Mouse (Mus musculus): ENCODE data around the gene Pgs1. TPM values are rescaled to one million over a fixed set of nuclear protein-coding genes. Genes with fewer than 3 reads are reported as not detected.

The Pgs1 gene
- total and polyA plus RNA-seq, 3 experiments, result 17.9 to 21.8 (median 18.1) TPM

DNA sequence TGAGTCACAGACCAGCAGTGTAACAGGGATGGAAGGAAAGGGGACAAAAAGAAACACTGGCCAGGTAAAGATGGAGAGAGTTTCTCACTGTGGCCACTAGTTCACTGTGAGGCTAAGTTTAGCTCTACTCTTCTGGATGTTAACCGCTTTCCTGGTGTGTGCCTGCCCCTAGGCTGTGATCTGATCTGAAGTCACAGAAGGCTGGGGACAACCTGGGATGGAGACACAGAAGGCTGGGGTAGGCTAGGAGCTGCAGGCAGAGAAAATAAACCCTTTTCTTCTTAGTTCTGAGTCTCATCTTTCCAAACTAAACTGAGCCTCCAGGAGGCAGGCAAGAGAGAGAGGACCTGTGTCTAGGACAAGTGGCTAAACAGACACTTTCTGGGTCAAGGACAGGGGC lies 21.8 kb upstream of the Pgs1 start:
- Histone ChIP-seq H3K4me1 (ENCODE audit: control insufficient read depth, insufficient read depth, low read length) (peaks cover 31% of the 10 kb centered on the region), H3K36me3 (ENCODE audit: control insufficient read depth, insufficient read depth, low read length) (no peaks in the 10 kb centered on the region)

DNA sequence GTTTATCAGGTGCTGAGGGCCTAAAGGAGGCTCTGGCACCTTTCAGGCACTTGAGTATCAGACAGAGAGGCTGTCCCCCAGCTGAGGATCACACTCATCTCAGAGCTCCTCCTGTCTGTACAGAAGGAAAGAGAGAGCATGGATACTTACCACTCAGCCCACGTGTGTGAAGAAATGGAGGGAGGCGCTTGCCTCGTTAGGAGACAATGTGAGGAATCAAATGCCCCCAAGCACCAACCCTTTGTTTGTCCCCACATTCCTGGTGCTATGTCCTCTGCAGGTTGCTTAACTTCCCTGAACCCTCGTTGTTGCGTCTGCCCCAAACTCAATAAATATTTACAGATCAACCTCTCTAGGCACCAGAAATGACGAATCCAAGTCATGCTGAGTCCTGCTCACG lies 21.0 kb upstream of the Pgs1 start:
- DNase-seq, result no peak
- intact Hi-C loops (cut with DNase I), result no loop called here
- Histone ChIP-seq H3K27ac (no peak overlapping the region; the same call in 1 of the 2 replicates), H3K4me3 (no peak overlapping the region), H3K9ac (ENCODE audit: low read depth, low read length) (no peak overlapping the region), H3K4me1 (ENCODE audit: control insufficient read depth, insufficient read depth, low read length) (peaks cover 25% of the 10 kb centered on the region), H3K27me3 (ENCODE audit: control insufficient read depth, insufficient read depth, low read length) (no peaks in the 10 kb centered on the region), H3K36me3 (ENCODE audit: control insufficient read depth, insufficient read depth, low read length) (no peaks in the 10 kb centered on the region), H3K79me2 (replicated peaks; ENCODE audit: control insufficient read depth, insufficient read depth, low read length) (no peaks in the 10 kb centered on the region)
- no peak for TF ChIP-seq POLR2A (IDR thresholded peaks at IDR 0.05; ENCODE audit: insufficient read depth, low read depth, low read length)
- no peak for TF ChIP-seq CTCF (IDR thresholded peaks at IDR 0.05)
- TF ChIP-seq EP300 (IDR thresholded peaks at IDR 0.05; ENCODE audit: insufficient read depth, low read depth, low read length), result no peak
- WGBS, result 75% methylated on average over 7 of the region's 7 CpGs

More for the DNA sequence above, 21.8 kb upstream of the Pgs1 start:
- no peaks in the 10 kb centered on the region for H3K79me2 ChIP-seq (replicated peaks; ENCODE audit: control insufficient read depth, insufficient read depth, low read length)
- 45% methylated on average over 1 of the region's 1 CpGs for WGBS
- intact Hi-C loops (cut with DNase I), result loop anchor here (5.0 kb wide), 1 partner anchor 138 kb away; no protein-coding TSS in a partner anchor
- peak in 1 of 2 experiments; percentile 22 for DNase-seq
- TF ChIP-seq EP300 (IDR thresholded peaks at IDR 0.05; ENCODE audit: insufficient read depth, low read depth, low read length) (no peak), CTCF (IDR thresholded peaks at IDR 0.05) (peak; percentile 21; the same call in 1 of the 2 replicates), POLR2A (IDR thresholded peaks at IDR 0.05; ENCODE audit: insufficient read depth, low read depth, low read length) (no peak)
- H3K9ac ChIP-seq (ENCODE audit: low read depth, low read length), result no peak overlapping the region
- H3K27ac ChIP-seq, result peak overlapping the region; percentile 89
- H3K27me3 ChIP-seq (ENCODE audit: control insufficient read depth, insufficient read depth, low read length), result no peaks in the 10 kb centered on the region
- H3K4me3 ChIP-seq, result no peak overlapping the region

DNA sequence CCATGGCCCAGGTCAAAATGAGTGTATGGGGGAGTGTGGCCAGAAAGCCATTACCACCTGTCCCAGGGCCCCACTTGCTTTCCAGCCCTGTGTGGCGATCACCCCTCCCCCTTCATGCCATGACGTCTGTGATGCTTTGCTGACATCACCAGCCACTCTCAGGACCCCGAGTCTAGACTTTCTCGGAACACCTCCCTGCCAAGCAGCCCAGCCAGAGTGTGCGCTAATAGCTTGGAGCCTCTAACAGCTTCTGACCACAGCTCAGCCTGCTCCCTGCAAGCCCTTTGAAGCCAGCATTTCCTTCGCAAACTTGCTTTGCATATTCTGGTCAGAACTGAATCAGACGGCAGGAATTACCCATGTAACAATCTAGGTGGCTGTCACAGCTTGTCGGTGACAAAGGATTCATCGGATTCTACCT lies 20.5 kb upstream of the Pgs1 start:
- Histone ChIP-seq H3K27ac (no peak overlapping the region), H3K4me1 (ENCODE audit: control insufficient read depth, insufficient read depth, low read length) (peaks cover 23% of the 10 kb centered on the region), H3K36me3 (ENCODE audit: control insufficient read depth, insufficient read depth, low read length) (no peaks in the 10 kb centered on the region), H3K4me3 (no peak overlapping the region), H3K9ac (ENCODE audit: low read depth, low read length) (no peak overlapping the region), H3K79me2 (replicated peaks; ENCODE audit: control insufficient read depth, insufficient read depth, low read length) (no peaks in the 10 kb centered on the region), H3K27me3 (ENCODE audit: control insufficient read depth, insufficient read depth, low read length) (no peaks in the 10 kb centered on the region)
- WGBS, result 72% methylated on average over 9 of the region's 9 CpGs
- DNase-seq, result peak in 1 of 2 experiments; percentile 15
- no peak for TF ChIP-seq EP300 (IDR thresholded peaks at IDR 0.05; ENCODE audit: insufficient read depth, low read depth, low read length)
- no peak for TF ChIP-seq POLR2A (IDR thresholded peaks at IDR 0.05; ENCODE audit: insufficient read depth, low read depth, low read length)
- no peak for TF ChIP-seq CTCF (IDR thresholded peaks at IDR 0.05)
- intact Hi-C loops (cut with DNase I), result no loop called here

DNA sequence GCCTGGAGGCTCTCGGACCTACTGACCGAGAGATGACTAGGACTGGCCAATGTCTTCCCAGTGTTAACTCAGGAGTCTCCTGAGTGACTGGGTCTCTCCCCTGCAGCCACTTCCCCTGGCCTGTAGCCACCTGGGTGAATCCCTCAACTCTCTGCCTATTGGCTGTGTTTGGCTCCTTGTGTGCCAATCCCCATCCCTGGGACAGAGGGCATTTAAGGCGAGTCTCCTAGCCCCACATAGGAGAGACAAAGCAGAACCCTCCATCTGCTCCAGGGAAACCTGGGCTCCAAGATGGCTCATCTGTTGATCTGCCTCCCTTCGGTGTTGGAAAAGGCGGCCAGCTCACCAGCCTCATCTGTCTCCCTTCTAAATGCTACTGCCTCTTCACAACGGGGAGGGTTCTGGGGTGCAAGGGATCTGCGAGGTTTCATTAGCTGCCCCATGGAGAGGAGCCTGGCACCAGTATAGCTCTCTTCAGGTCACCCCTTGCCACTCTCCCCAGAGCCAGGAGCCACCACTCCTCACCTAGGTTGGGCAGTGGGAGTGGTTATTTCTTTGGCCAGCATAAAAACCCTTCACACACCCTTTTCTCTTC lies 19.5 kb upstream of the Pgs1 start:
- TF ChIP-seq CTCF (IDR thresholded peaks at IDR 0.05), result no peak
- no peak for TF ChIP-seq EP300 (IDR thresholded peaks at IDR 0.05; ENCODE audit: insufficient read depth, low read depth, low read length)
- TF ChIP-seq POLR2A (IDR thresholded peaks at IDR 0.05; ENCODE audit: insufficient read depth, low read depth, low read length), result no peak
- no peaks in the 10 kb centered on the region for H3K27me3 ChIP-seq (ENCODE audit: control insufficient read depth, insufficient read depth, low read length)
- no peak overlapping the region for H3K9ac ChIP-seq (ENCODE audit: low read depth, low read length)
- H3K27ac ChIP-seq, result no peak overlapping the region
- H3K4me3 ChIP-seq, result no peak overlapping the region
- 89% methylated on average over 7 of the region's 7 CpGs for WGBS
- H3K36me3 ChIP-seq (ENCODE audit: control insufficient read depth, insufficient read depth, low read length), result no peaks in the 10 kb centered on the region
- H3K79me2 ChIP-seq (replicated peaks; ENCODE audit: control insufficient read depth, insufficient read depth, low read length), result no peaks in the 10 kb centered on the region
- intact Hi-C loops (cut with DNase I), result no loop called here
- peaks cover 21% of the 10 kb centered on the region for H3K4me1 ChIP-seq (ENCODE audit: control insufficient read depth, insufficient read depth, low read length)
- DNase-seq, result peak in 1 of 2 experiments; percentile 28

DNA sequence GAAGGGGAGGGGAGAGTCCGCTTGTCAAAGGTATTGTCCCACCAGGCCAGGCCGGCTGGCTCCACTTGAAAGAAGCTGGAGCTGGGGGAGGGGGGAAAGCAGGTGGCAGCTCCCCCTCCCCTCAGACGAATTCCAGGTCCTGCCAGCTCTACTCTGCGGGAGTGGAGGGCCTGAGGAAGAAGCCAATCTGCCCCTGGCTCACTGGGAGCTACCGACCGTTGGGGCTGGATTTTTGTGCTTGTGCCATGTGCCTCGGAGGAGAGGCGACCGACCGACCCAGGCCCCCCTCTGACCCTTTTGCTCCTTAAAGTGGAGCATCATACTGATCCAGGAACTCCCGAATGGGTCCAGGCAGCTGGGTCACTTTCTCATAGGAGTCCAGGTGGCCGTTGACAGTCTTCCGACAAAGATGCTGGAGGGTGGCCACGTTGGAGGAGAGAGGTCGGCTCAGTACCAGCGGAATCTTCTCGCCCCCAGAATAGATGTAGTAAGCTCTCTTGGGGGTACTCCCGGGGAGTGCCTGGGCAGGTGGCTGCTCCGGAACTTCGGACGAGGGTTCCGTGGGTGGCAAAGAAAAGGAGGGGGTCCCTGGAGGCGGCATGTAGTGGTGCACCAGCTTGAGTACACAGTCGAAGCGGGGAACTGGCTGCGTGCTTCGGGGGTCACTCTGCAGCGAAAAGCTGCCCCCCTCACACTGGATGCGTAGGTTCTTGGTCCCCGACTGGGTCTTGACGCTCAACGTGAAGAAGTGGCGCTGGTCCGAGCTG lies 18.7 kb upstream of the Pgs1 start:
- peak overlapping the region; percentile 99; the same call in 1 of the 2 replicates for H3K27ac ChIP-seq
- H3K4me1 ChIP-seq (ENCODE audit: control insufficient read depth, insufficient read depth, low read length), result peaks cover 14% of the 10 kb centered on the region

More for the DNA sequence above, 18.7 kb upstream of the Pgs1 start:
- TF ChIP-seq POLR2A (IDR thresholded peaks at IDR 0.05; ENCODE audit: insufficient read depth, low read depth, low read length) (no peak), CTCF (IDR thresholded peaks at IDR 0.05) (no peak)
- Histone ChIP-seq H3K36me3 (ENCODE audit: control insufficient read depth, insufficient read depth, low read length) (no peaks in the 10 kb centered on the region), H3K79me2 (replicated peaks; ENCODE audit: control insufficient read depth, insufficient read depth, low read length) (no peaks in the 10 kb centered on the region), H3K9ac (ENCODE audit: low read depth, low read length) (peak overlapping the region; percentile 97), H3K27me3 (ENCODE audit: control insufficient read depth, insufficient read depth, low read length) (no peaks in the 10 kb centered on the region), H3K4me3 (peak overlapping the region; percentile 75)
- 54% methylated on average over 34 of the region's 34 CpGs for WGBS
- intact Hi-C loops (cut with DNase I), result no loop called here
- DNase-seq, result no peak
